Mouse (Mus musculus) inflammation-experienced regulatory T-cells, adult 6 months (primary cell): ENCODE data around the gene Krtap6-1. TPM values are rescaled to one million over a fixed set of nuclear protein-coding genes. Genes with fewer than 3 reads are reported as not detected.
"Not testable (repeated sequence)": the region's sequence is repeated elsewhere in the genome, so short reads cannot be mapped to it uniquely, and the experiment has no call there.

Experiments used
- ATAC-seq: one replicate; pipeline ENCODE4 v1.8.0; 2017
- polyA plus RNA-seq, 3 experiments: library from polyadenylated mRNA; unstranded; fragments of 100-300 nt; shearing (Covaris generic); gene quantifications; one replicate each; pipeline ENCODE4 v1.2.1; 2017

Krtap6-1 gene
- polyA plus RNA-seq = not detected

DNA sequence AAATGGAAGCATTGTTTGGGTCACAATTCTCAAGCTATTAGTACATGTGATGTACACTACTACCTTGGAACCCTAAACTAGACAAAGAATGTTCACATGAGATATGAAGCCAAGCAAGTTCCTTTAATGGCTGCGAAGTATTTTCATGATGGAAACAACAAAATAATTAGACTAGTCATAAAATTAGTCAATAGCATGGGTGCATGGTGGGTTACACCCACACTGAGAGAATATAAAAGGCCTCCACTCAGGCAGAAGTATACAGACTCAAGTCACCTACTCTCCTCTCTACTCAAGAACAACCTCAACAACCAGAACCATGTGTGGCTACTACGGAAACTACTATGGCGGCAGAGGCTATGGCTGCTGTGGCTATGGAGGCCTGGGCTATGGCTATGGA is at the start of gene Krtap6-1:
Gene Krtap6-1 (plus strand): TSS at position 301 of the 400 bp plus-strand sequence.
- ATAC-seq = not testable (repeated sequence)

GRCm38 (mm10) chr16:89010659-89011058 is 20.8 kb upstream of the Krtap6-1 start, which contains the start of gene Krtap22-2:
Gene Krtap22-2, minus strand, starts transcription at chr16:89010759.
- no peak for ATAC-seq

- no peak for ATAC-seq
Observed at GRCm38 (mm10) chr16:89013973-89014372, 17.5 kb upstream of the Krtap6-1 start.

GRCm38 (mm10) chr16:89014984-89015383 is 16.5 kb upstream of the Krtap6-1 start, which contains the start of gene Gm10229:
Gene Gm10229, plus strand, starts transcription at chr16:89015284.
- not testable (repeated sequence) for ATAC-seq

- not testable (repeated sequence) for ATAC-seq
Observed at GRCm38 (mm10) chr16:89041372-89041771, 9.9 kb downstream of the Krtap6-1 start, which contains the start of gene Gm10228. Gene Gm10228, minus strand, starts transcription at chr16:89041472.

DNA sequence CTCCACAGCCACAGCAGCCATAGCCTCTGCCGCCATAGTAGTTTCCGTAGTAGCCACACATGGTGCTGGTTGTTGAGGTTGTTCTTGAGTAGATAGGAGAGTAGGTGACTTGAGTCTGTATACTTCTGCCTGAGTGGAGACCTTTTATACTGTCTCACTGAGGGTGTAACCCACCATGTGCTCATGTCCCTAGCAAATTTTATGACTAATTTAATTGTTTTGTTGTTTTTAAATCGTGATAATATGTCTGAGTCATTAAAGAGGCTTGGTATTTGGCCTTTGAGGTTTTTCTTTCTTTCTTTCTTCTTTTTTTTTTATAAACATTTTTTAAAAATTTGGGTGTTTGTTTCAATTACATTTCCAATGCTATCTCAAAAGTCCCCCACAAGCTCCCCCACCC is 16.3 kb downstream of the Krtap6-1 start, which contains the start of gene Krtap6-5:
Gene Krtap6-5 (minus strand): TSS at position 101 of the 400 bp plus-strand sequence.
- ATAC-seq = no peak

GRCm38 (mm10) chr16:89063902-89064301 is 32.4 kb downstream of the Krtap6-1 start, which contains the start of gene 1110025L11Rik:
Gene 1110025L11Rik, minus strand, starts transcription at chr16:89064002.
- not testable (repeated sequence) for ATAC-seq

GRCm38 (mm10) chr16:89071041-89071440 is 39.5 kb downstream of the Krtap6-1 start:
- not testable (repeated sequence) for ATAC-seq

Other genes with a start within 250 kb of the Krtap6-1 start
- not detected for gene Gm20741, start 219.5 kb upstream of the Krtap6-1 start, polyA plus RNA-seq
- gene Krtap15, start 211.5 kb upstream of the Krtap6-1 start, polyA plus RNA-seq = not detected
- gene Krtap14, start 205.6 kb upstream of the Krtap6-1 start, polyA plus RNA-seq = not detected
- not detected for gene Krtap19-1, start 162.3 kb upstream of the Krtap6-1 start, polyA plus RNA-seq
- gene Krtap19-2, start 157.4 kb upstream of the Krtap6-1 start, polyA plus RNA-seq = not detected
- gene Krtap19-3, start 153.7 kb upstream of the Krtap6-1 start, polyA plus RNA-seq = not detected
- not detected for gene Krtap19-4, start 146.6 kb upstream of the Krtap6-1 start, polyA plus RNA-seq
- not detected for gene Krtap19-5, start 135.2 kb upstream of the Krtap6-1 start, polyA plus RNA-seq
- not detected for gene Krtap19-9b, start 99.4 kb upstream of the Krtap6-1 start, polyA plus RNA-seq
- not detected for gene Krtap16-3, start 68.8 kb upstream of the Krtap6-1 start, polyA plus RNA-seq
- gene Krtap22-2, start 20.9 kb upstream of the Krtap6-1 start, polyA plus RNA-seq = not detected
- gene Gm10229, start 16.4 kb upstream of the Krtap6-1 start, polyA plus RNA-seq = not detected
- not detected for gene Gm10228, start 9.8 kb downstream of the Krtap6-1 start, polyA plus RNA-seq
- gene Krtap6-5, start 16.2 kb downstream of the Krtap6-1 start, polyA plus RNA-seq = not detected
- gene 1110025L11Rik, start 32.3 kb downstream of the Krtap6-1 start, polyA plus RNA-seq = not detected
- gene Krtap6-3, start 52.3 kb downstream of the Krtap6-1 start, polyA plus RNA-seq = not detected
- gene Gm6358, start 109.2 kb downstream of the Krtap6-1 start, polyA plus RNA-seq = not detected
- not detected for gene Gm10061, start 119.4 kb downstream of the Krtap6-1 start, polyA plus RNA-seq
- gene Gm9789, start 126.3 kb downstream of the Krtap6-1 start, polyA plus RNA-seq = not detected
- gene Gm7735, start 137.8 kb downstream of the Krtap6-1 start, polyA plus RNA-seq = not detected
- gene 1110057P08Rik, start 143.0 kb downstream of the Krtap6-1 start, polyA plus RNA-seq = not detected
- gene Krtap20-2, start 174.2 kb downstream of the Krtap6-1 start, polyA plus RNA-seq = not detected